ENCODE assay signal across 15 mouse cellular contexts in the genomic region with DNA sequence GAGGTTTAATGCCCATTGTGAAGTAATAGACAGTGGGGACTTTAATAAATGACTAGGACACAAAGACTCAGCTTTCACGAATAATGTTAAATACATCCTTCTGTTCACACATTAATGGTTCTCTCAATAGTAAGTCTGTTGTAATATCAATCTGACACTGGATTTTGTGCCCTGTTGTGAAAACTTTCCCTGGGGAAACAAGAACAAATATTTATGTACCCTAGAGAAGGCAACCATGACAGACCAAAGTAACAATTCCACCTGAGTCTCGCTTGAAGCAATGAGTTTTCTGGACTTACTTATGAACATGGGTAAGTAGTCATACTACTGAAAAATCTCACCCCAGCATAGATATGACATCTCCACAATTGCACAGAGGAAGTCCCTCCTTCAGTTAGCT.
"Had no signal": no experiment of that assay in that cellular context is flagged by ENCODE, and none has a peak within 500 bp of the region (broad histone marks: within the 10 kb centered on the region; RNA-seq: fewer than 3 reads in every experiment).

No protein-coding gene starts in this region.

- H3K36me3 ChIP-seq: neural tube, embryonic 15.5 days; stomach, embryonic 15.5 days had no signal

- H3K4me3 ChIP-seq: neural tube, embryonic 15.5 days; stomach, embryonic 15.5 days had no signal

- H3K9ac ChIP-seq: neural tube, embryonic 15.5 days; stomach, embryonic 15.5 days had no signal

- H3K27me3 ChIP-seq: neural tube, embryonic 15.5 days; stomach, embryonic 15.5 days had no signal

- H3K27ac ChIP-seq: neural tube, embryonic 15.5 days; stomach, embryonic 15.5 days; stomach, postnatal 0 days had no signal

- H3K4me1 ChIP-seq: neural tube, embryonic 15.5 days; stomach, embryonic 15.5 days had no signal

- H3K4me2 ChIP-seq: neural tube, embryonic 15.5 days; stomach, embryonic 15.5 days had no signal

- DNase-seq: retina, postnatal 1 day; right cerebral cortex, adult 18-20 months; right cerebral cortex, postnatal 14 days; right cerebral cortex, postnatal 25 days; right cerebral cortex, postnatal 4 days; spleen, adult 18-20 months; thymus, adult 18-20 months; thymus, adult 2 months; thymus, postnatal 14 days; thymus, postnatal 25 days; thymus, postnatal 36 days; thymus, postnatal 4 days had no signal

- H3K9me3 ChIP-seq: neural tube, embryonic 15.5 days; stomach, embryonic 15.5 days had no signal
